Mouse (Mus musculus) lung, adult 2 months (tissue): Measurements from ENCODE around the gene Gapdhs. TPM values are rescaled to one million over a fixed set of nuclear protein-coding genes. Genes with fewer than 3 reads are reported as not detected.
"Not testable (repeated sequence)": the region's sequence is repeated elsewhere in the genome, so short reads cannot be mapped to it uniquely, and the experiment has no call there.

Experiments used
- DNase-seq: peaks from one replicate; pipeline ENCODE4 v3.0.0; 2022
- H3K4me1 ChIP-seq: fragments of 200-500 bp; 2 replicates; pipeline ENCODE4 v1.6.1; 2011; ENCODE audit warnings: low read length; ENCODE audit not compliant: control insufficient read depth, insufficient read depth
- H3K4me3 ChIP-seq: fragments of 200-500 bp; replicated peaks from 2 replicates; pipeline ENCODE3; 2011; ENCODE audit warnings: low read depth, mild to moderate bottlenecking, control low read depth, low read length; ENCODE audit errors: extremely low read depth
- CTCF ChIP-seq: fragments of 200-500 bp; IDR thresholded peaks from 2 replicates; pipeline ENCODE4 v1.5.1; 2011; ENCODE audit warnings: mild to moderate bottlenecking, low read length, control low read depth; ENCODE audit not compliant: insufficient read depth
- POLR2A ChIP-seq: fragments of 200-500 bp; IDR thresholded peaks from 2 replicates; pipeline ENCODE4 v1.6.1; 2011; ENCODE audit warnings: low read depth, mild to moderate bottlenecking, control low read depth, low read length, borderline replicate concordance; ENCODE audit errors: extremely low read depth
- WGBS: fragments of 180-500 bp; shearing (Covaris S2); methylation state at CpG from one replicate; pipeline ENCODE4 v1.1.7; 2018; 5-methylcytosine and 5-hydroxymethylcytosine counted together
- polyA plus RNA-seq: library from polyadenylated mRNA; depleted of rRNA; stranded (reverse); fragments of >200 nt; gene quantifications from 2 replicates; pipeline ENCODE4 v1.2.3, GENCODE M21; 2012; rRNA removed

Gapdhs gene
- 0.27 and 0.40 TPM in 2 replicates for polyA plus RNA-seq

GRCm38 (mm10) chr7:30743617-30744016 lies at the start of gene Gapdhs:
TSS of gene Gapdhs (minus strand) at chr7:30743681.
- not testable (repeated sequence) for DNase-seq, H3K4me1 ChIP-seq, H3K4me3 ChIP-seq
- 92% methylated on average over 4 of the region's 4 CpGs for WGBS

- no peak overlapping the region for H3K4me3 ChIP-seq
- DNase-seq, result no peak
- TF ChIP-seq POLR2A (no peak), CTCF (no peak)
- H3K4me1 ChIP-seq, result no peaks in the 10 kb centered on the region
- 18% methylated on average over 9 of the region's 9 CpGs for WGBS
Measured at GRCm38 (mm10) chr7:30791921-30792320, 48.4 kb upstream of the Gapdhs start.

- TF ChIP-seq POLR2A (no peak), CTCF (no peak)
- Histone ChIP-seq H3K4me3 (no peak overlapping the region), H3K4me1 (no peaks in the 10 kb centered on the region)
- no peak for DNase-seq
- 61% methylated on average over 10 of the region's 10 CpGs for WGBS
Measured at GRCm38 (mm10) chr7:30790141-30790540, 46.7 kb upstream of the Gapdhs start.

GRCm38 (mm10) chr7:30787377-30788022 lies 44.0 kb upstream of the Gapdhs start, which contains the start of gene Krtdap:
TSS of gene Krtdap (plus strand) at chr7:30787896.
- Histone ChIP-seq H3K4me1 (no peaks in the 10 kb centered on the region), H3K4me3 (no peak within 1 kb of the TSS)
- WGBS, result 49% methylated on average over 15 of the region's 15 CpGs
- TF ChIP-seq CTCF (no peak), POLR2A (no peak)
- DNase-seq, result no peak

- Histone ChIP-seq H3K4me1 (no peaks in the 10 kb centered on the region), H3K4me3 (no peak overlapping the region)
- no peak for DNase-seq
- WGBS, result 71% methylated on average over 13 of the region's 13 CpGs
- TF ChIP-seq POLR2A (no peak), CTCF (no peak)
Measured at GRCm38 (mm10) chr7:30785721-30786546, 42.5 kb upstream of the Gapdhs start.

GRCm38 (mm10) chr7:30785154-30785553 lies 41.7 kb upstream of the Gapdhs start:
- TF ChIP-seq CTCF (no peak), POLR2A (no peak)
- Histone ChIP-seq H3K4me3 (no peak overlapping the region), H3K4me1 (no peaks in the 10 kb centered on the region)
- 32% methylated on average over 1 of the region's 1 CpGs for WGBS
- no peak for DNase-seq

GRCm38 (mm10) chr7:30782658-30783057 lies 39.2 kb upstream of the Gapdhs start:
- no peak for DNase-seq
- H3K4me1 ChIP-seq, result no peaks in the 10 kb centered on the region
- H3K4me3 ChIP-seq, result no peak overlapping the region
- TF ChIP-seq POLR2A (no peak), CTCF (no peak)
- 57% methylated on average over 3 of the region's 3 CpGs for WGBS

GRCm38 (mm10) chr7:30781792-30782191 lies 38.3 kb upstream of the Gapdhs start:
- 66% methylated on average over 4 of the region's 4 CpGs for WGBS
- DNase-seq, result no peak
- no peaks in the 10 kb centered on the region for H3K4me1 ChIP-seq
- TF ChIP-seq POLR2A (no peak), CTCF (peak; percentile 48)
- no peak overlapping the region for H3K4me3 ChIP-seq

- DNase-seq, result no peak
- TF ChIP-seq POLR2A (no peak), CTCF (no peak)
- no peak overlapping the region for H3K4me3 ChIP-seq
- H3K4me1 ChIP-seq, result no peaks in the 10 kb centered on the region
- WGBS, result 54% methylated on average over 1 of the region's 1 CpGs
Measured at GRCm38 (mm10) chr7:30777911-30778310, 34.4 kb upstream of the Gapdhs start.

- Histone ChIP-seq H3K4me3 (no peak overlapping the region), H3K4me1 (no peaks in the 10 kb centered on the region)
- TF ChIP-seq CTCF (no peak), POLR2A (no peak)
- WGBS, result 50% methylated on average over 7 of the region's 7 CpGs
- DNase-seq, result no peak
Measured at GRCm38 (mm10) chr7:30777081-30777579, 33.6 kb upstream of the Gapdhs start.

- Histone ChIP-seq H3K4me3 (no peak overlapping the region), H3K4me1 (no peaks in the 10 kb centered on the region)
- TF ChIP-seq CTCF (no peak), POLR2A (no peak)
- peak; percentile 13 for DNase-seq
- 70% methylated on average over 9 of the region's 9 CpGs for WGBS
Measured at GRCm38 (mm10) chr7:30776104-30776503, 32.6 kb upstream of the Gapdhs start.
